Mouse (Mus musculus) right cerebral cortex, postnatal 36 days (tissue): ENCODE results near the gene Ano6.

Experiments used
- DNase-seq, 2 experiments: peaks; one replicate each; pipeline ENCODE4 v3.0.0; 2022; ENCODE audit warnings: low spot score in 2 of 2, mixed read lengths in 1 of 2

Gene Ano6

DNA sequence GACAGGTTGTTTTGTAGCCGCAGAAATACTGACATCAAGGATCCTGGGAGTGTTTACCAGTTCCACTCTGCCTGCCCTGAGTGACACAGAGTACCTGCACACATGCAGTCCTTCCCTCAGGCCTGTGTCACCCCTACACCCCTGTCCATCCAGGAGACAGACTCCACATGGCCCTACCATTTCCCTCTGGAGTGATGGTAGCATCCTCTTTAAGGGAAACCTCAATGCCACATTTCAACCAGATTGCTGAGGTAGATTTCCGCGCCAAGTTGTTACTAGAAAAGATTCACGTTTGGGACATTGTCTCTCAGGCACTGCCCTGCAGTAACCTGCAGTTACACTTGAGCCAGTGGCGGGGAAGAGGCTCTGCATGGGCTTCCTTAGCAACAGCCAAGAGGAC lies 97.9 kb downstream of the Ano6 start:
- no peak for DNase-seq

DNA sequence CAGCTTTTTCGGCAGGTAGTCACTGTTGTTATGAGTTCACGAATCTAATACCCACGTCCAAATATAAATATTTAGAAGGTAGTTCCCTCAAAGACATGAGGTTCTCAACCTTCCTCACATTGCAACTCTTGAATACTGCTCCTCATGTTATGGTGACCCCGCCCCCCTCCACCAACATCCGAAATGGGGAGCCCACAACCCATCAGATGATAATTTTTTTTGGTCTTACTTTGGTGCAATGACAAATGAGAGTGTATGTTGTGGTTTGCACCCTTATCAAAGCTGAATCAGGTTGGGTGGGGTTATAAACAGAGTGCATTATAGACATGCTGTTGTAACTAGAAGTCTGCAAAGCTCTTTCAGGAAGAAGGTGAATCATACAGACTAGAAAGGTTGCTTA lies 99.7 kb downstream of the Ano6 start:
- DNase-seq, result no peak

DNA sequence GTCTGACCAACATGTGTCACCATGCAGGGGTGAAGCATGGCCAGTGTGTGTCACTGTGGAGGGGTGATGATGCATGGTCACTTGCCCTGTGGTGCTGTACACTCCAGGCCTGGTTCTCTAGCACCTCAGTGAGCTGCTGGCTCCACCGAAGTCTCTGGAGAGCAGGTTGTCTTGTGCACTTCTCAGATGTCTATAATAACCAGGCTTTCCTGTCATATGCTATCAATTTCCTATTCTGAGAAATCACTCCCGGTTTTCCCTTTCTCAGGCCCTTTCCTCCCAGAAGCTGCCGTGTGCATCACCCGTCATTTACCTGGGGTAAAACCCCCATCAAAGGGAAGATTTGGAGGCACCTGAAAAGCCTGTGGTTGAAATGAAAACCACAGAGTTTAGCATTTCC lies 101.5 kb downstream of the Ano6 start:
- no peak for DNase-seq

DNA sequence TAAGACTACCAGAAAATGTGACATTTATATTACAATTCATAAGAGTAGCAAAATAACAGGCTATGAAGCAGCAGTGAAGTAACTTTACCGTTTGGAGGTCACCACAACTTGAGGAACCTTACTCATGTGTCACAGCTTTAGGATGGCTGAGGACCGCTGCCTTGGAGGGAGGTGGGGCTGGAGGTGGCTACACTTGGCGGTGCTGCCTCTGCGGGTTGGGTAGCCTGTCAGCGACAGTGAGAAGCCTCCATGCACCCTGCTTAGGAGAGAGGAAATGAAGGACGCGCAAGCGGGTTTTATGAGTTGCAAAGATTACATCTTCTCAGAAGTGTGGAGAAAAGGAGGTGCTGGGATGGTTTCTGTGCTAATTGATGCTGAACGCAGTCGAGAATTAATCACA lies 102.3 kb downstream of the Ano6 start:
- DNase-seq, result no peak

- DNase-seq, result no peak
Observed at GRCm38 (mm10) chr15:95895699-95896098, 105.1 kb downstream of the Ano6 start.

GRCm38 (mm10) chr15:95897653-95898052 lies 107.0 kb downstream of the Ano6 start:
- DNase-seq, result no peak

DNA sequence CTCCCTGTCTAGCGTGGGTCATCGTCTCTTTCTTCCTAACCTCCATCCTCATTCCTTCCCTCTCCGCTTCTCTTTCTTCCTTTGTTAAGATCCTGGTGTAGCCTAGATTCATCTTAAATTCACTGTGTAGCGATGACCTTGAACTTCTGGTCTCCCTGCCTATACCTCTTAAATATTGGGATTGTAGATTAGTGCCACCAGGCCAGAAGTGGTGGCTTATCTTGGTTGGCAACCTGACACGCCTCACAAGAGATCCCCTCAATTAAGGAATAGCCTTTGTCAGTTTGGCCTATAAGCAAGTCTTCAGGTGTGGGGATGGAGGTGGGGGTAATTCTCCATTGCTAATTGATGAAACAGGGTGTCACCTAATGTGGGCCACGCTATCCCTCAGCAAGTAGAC lies 107.8 kb downstream of the Ano6 start:
- DNase-seq, result no peak

DNA sequence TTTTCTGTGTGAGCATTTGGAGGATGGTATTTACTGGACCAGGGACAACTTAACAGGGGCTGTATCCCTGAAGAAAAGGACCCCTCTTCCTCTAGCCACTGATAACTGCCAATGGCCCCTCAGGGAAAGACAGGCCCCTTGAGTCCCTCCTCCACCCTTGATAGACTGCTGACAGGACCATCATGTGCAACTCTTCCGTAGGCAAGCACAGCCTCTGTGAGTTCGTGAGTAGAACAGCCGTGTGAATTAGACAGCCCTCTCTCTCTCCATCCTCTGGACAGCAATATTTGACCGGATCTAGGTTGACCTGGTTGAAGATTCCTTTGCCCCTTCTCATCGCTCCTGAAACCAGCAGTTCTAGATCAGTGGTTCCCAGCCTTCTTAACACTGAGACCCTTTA lies 111.8 kb downstream of the Ano6 start:
- no peak for DNase-seq

- no peak for DNase-seq
Observed at GRCm38 (mm10) chr15:95904247-95904646, 113.6 kb downstream of the Ano6 start.

- DNase-seq, result no peak
Observed at GRCm38 (mm10) chr15:95906017-95906749, 115.5 kb downstream of the Ano6 start.

DNA sequence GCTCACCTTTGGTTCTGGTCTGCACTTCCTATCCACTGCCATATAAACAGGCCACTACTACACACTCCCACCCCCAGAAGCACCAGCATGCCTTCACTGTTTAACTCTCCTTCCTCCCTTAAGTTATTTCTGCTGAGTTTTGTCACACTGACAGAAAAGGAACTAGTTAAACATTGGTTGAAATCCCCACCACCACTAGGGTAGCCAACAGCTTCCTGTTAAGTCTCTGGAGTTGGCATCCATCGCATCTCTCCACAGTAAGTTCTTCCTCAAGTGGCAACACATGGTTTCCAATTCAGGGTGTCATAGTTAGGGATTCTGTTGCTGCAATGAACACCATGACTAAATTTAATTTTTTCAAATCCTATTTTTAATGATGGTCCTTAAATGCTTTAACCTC lies 116.2 kb downstream of the Ano6 start:
- DNase-seq, result no peak

- DNase-seq, result peak; percentile 43 to 44
Observed at GRCm38 (mm10) chr15:95907337-95907736, 116.7 kb downstream of the Ano6 start.

GRCm38 (mm10) chr15:95907909-95908308 lies 117.3 kb downstream of the Ano6 start:
- no peak for DNase-seq

- no peak for DNase-seq
Observed at GRCm38 (mm10) chr15:95910099-95910780, 119.6 kb downstream of the Ano6 start.

- DNase-seq, result no peak
Observed at GRCm38 (mm10) chr15:95914963-95915362, 124.3 kb downstream of the Ano6 start.

GRCm38 (mm10) chr15:95915477-95915876 lies 124.8 kb downstream of the Ano6 start:
- no peak for DNase-seq

GRCm38 (mm10) chr15:95917330-95917729 lies 126.7 kb downstream of the Ano6 start:
- no peak for DNase-seq

- no peak for DNase-seq
Observed at GRCm38 (mm10) chr15:95920047-95920446, 129.4 kb downstream of the Ano6 start.

DNA sequence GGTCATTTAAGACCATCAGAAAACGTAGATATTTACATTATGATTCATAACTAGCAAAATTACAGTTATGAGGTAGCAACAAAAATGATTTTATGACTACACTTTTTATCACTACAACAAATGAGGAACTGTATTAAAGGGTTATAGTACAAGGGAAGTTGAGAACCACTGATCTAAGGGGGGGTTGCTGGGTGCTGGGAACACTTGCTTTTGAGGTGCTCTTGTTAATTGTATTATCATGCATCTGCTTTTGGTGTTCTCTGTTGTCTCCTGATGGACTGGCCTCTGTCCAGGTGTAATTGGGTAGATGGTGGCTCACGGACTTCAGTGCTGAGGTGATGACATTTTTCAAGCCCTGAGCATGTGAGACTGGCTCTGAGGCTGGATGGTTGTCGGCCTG lies 130.4 kb downstream of the Ano6 start:
- DNase-seq, result no peak

DNA sequence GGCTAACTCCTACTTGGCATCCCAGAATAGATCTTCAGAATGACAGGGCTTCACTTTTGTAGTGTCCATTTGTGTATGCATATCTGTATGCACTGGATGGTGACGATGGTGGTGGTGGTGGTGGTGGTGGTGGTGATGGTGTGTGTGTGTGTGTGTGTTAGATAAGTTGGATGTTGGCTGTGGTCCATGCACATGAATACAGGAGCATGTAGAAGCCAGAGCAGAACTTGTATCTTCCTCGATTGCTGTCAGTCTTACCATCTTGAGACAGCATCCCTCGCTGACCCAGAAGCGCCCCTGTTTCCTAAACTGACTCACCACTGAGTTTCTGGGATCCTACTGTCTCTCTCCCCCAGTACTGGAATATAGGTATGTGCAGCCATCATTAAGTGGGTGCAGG lies 131.0 kb downstream of the Ano6 start:
- no peak for DNase-seq

- no peak for DNase-seq
Observed at GRCm38 (mm10) chr15:95922558-95922957, 131.9 kb downstream of the Ano6 start.

GRCm38 (mm10) chr15:95925334-95925986 lies 134.8 kb downstream of the Ano6 start:
- DNase-seq, result no peak

GRCm38 (mm10) chr15:95929087-95929486 lies 138.4 kb downstream of the Ano6 start:
- no peak for DNase-seq
